Mouse (Mus musculus) fibroblast of lung, adult 2 months (primary cell): Measurements from ENCODE around the gene Gramd1c.

Experiments used
- DNase-seq: peaks from one replicate; pipeline ENCODE4 v3.0.0-alpha.2; 2011; ENCODE audit warnings: low read depth

Gramd1c gene

GRCm38 (mm10) chr16:44063025-44063894 lies at the start of gene Gramd1c:
Gene Gramd1c, minus strand, starts transcription at chr16:44063345.
- DNase-seq, result no peak

- no peak for DNase-seq
Observed at GRCm38 (mm10) chr16:44109002-44109401, 45.9 kb upstream of the Gramd1c start.

- DNase-seq, result no peak
Observed at GRCm38 (mm10) chr16:44105211-44105610, 42.1 kb upstream of the Gramd1c start.

GRCm38 (mm10) chr16:44103806-44104766 lies 40.9 kb upstream of the Gramd1c start:
- no peak for DNase-seq

GRCm38 (mm10) chr16:44102925-44103324 lies 39.8 kb upstream of the Gramd1c start:
- no peak for DNase-seq

- no peak for DNase-seq
Observed at GRCm38 (mm10) chr16:44101181-44101710, 38.1 kb upstream of the Gramd1c start.

- no peak for DNase-seq
Observed at GRCm38 (mm10) chr16:44099377-44099776, 36.2 kb upstream of the Gramd1c start.

GRCm38 (mm10) chr16:44087650-44088049 lies 24.5 kb upstream of the Gramd1c start:
- DNase-seq, result no peak

- DNase-seq, result no peak
Observed at GRCm38 (mm10) chr16:44061341-44061740, 1.8 kb downstream of the Gramd1c start.

GRCm38 (mm10) chr16:44060604-44061286 lies 2.4 kb downstream of the Gramd1c start:
- no peak for DNase-seq

GRCm38 (mm10) chr16:44058745-44059144 lies 4.4 kb downstream of the Gramd1c start:
- DNase-seq, result no peak

GRCm38 (mm10) chr16:44055766-44056165 lies 7.4 kb downstream of the Gramd1c start:
- no peak for DNase-seq

- DNase-seq, result no peak
Observed at GRCm38 (mm10) chr16:44053265-44053664, 9.9 kb downstream of the Gramd1c start.

- no peak for DNase-seq
Observed at GRCm38 (mm10) chr16:44052390-44052789, 10.8 kb downstream of the Gramd1c start.

GRCm38 (mm10) chr16:44050139-44050538 lies 13.0 kb downstream of the Gramd1c start:
- no peak for DNase-seq

- no peak for DNase-seq
Observed at GRCm38 (mm10) chr16:44039112-44039511, 24.0 kb downstream of the Gramd1c start.

GRCm38 (mm10) chr16:44035221-44035620 lies 27.9 kb downstream of the Gramd1c start:
- DNase-seq, result no peak

- no peak for DNase-seq
Observed at GRCm38 (mm10) chr16:44033365-44033764, 29.8 kb downstream of the Gramd1c start.

- DNase-seq, result no peak
Observed at GRCm38 (mm10) chr16:44029273-44029672, 33.9 kb downstream of the Gramd1c start.

- no peak for DNase-seq
Observed at GRCm38 (mm10) chr16:44026822-44027221, 36.3 kb downstream of the Gramd1c start.

- no peak for DNase-seq
Observed at GRCm38 (mm10) chr16:44026210-44026609, 36.9 kb downstream of the Gramd1c start.
